Mouse (Mus musculus): ENCODE measurements around the gene Senp2.

The Senp2 gene

DNA sequence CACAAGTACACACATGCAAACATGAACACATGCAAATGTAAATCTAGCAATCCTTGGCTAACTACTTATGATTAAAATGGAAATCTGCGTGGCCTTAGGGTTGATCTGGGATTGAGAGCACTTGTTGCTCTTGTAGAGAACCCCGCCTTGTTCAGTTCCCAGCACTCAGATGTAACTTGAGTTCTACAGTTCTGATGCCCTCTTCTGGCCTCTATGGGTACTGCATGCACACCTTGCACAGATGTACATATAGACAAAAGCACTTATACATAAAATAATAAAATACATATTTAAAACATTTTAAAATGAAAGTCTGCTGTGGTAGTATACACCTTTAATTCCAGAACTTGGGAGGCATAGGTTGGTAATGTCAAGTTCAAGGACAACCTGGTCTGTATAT lies 12.8 kb downstream of the Senp2 start:
- peak in 1 of 2 experiments; percentile 16 for DNase-seq (ENCODE audit: low spot score in 2 of 2)

DNA sequence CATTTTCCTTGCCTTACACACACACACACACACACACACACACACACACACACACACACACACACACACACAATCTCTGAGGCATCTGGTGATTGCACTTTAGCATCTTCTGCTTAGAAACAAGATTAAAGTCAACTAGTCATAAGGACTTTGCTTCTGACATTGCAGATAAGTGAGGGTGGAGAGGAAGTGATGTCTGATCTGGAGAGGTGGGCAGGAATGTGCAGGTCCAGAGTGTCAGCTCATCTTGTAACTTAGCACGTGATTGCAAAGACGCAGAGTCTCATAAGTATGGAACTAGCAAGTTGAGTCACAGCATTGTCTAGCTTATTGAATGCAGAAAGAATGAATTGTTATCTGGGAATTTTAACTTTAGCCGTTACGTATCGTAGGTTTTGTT lies 18.2 kb downstream of the Senp2 start:
- DNase-seq (ENCODE audit: low spot score in 2 of 2): no peak

- DNase-seq (ENCODE audit: low spot score in 2 of 2): no peak
Observed at GRCm38 (mm10) chr16:22038554-22038953, 29.3 kb downstream of the Senp2 start.

DNA sequence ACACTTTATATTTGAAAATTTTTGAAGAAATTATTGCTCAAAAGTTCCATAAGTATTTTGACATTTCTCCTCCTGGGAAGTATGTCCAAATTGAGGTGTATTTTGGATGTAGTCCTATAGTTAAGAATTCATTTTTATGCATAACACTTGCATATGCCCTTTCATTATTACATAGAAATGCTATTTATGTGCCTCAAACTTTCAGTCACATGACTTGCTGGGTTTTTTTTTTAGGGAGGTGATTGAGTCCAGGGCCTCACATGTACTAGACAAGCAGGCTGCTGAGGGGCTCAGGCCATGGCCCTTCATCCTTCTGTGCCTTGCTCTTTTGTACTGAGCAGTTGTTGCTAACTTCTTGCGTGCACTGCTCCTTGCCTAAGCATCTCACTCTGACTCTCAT lies 30.7 kb downstream of the Senp2 start:
- DNase-seq (ENCODE audit: low spot score in 2 of 2): no peak

DNA sequence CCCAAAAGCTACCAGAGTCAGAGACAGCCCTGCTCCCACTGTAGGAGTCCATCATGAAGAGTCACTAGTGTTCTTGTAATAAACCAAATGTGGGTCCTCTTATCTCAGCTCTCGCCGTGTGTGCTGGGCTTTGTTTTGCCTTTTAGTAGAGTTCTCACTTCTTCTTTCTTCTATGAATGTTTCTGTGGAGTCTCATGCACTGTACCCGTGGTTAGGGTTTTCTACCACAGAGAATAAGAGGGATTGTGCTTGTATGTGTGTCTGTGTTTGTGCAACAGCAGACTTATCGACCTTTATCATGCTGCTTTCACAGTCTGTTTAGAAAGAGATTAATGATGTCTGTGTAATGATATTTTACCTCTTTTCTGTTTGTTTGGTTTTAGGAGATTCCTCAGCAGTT lies 34.5 kb downstream of the Senp2 start:
- no peak for DNase-seq (ENCODE audit: low spot score in 2 of 2)

DNA sequence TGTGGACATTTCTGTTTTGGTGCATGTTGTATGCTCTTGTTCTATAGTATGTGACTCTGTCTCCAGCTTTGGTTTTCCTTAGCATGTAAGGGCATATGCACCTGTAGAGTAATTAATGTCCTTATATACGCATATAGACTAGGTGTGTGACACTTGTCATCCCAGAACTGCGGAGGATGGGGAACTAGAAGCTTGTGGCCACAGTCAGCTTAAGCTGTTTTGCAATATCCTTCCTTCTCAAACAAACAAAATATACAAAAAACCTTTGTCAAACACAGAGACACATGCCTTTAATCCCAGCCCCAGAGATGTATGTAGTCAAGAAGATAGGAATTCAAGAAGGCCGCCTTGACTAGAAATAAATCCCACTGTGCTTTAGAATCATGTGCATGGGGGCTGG lies 36.6 kb downstream of the Senp2 start:
- DNase-seq (ENCODE audit: low spot score in 2 of 2): no peak

DNA sequence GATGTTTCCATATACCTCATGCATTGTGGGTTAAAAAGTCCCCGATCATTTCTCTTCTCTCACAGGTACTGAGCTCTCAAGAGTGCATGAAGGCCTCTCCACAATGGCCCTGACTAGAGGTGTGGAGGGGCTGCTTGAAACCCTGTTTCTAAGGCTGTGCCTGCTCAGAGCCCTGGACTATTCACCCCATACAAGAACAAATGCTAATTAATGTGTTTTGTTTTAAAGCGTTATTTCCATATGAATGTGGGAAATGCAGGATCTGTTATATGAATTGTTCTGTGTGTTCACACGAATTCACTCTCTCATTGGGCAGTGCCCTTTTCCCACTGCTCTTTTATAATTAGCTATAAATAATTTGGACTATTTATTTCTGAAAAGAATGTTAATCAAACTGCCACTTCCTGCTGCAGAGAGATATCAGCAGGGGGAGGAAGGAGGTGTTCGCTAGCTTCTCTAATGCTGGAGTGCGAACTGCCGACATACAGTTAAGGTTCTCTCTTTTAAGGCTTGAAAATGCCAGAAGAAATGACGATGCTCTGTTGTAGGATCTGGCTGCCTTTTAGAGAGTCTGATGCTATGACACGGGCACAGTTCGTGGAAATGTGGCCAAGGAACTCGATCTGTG lies 37.6 kb downstream of the Senp2 start:
- DNase-seq (ENCODE audit: low spot score in 2 of 2): no peak

DNA sequence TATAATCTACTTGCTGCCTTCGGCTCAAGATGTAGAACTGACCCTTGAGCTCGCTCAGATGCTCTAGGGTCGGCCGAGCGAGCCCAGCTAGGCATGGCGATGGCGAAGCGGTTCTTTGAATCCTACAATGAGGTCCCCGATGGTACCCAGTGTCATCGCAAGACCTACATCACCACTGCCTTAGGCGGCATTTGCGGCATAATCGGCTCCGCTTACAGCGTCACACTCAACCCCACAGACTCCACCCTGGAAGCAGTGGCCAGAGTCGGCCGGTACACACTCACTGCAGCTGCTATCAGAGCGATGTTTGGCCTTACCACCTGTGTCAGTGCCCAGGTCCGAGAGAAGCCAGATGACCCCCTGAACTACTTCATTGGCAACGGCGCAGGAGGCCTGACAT lies 44.1 kb downstream of the Senp2 start:
- no peak for DNase-seq (ENCODE audit: low spot score in 2 of 2)

DNA sequence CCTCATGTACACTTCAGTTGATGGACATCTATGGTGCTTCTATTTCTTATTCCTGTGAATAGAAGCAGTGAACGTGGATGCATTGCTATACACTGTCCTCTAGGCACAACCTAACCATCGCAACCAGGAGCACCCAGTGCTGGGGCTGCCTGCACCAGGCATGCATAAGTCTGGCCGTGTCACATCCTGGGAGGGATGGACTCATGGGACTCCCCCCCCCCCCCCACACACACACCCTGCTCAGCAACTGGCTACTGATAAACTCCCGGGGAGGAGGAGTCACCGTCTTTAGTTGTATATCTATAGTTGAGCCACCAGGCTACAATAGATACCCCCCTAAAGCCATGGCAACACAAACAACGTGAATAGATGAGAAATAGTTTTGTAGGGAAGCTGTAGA lies 48.2 kb downstream of the Senp2 start:
- no peak for DNase-seq (ENCODE audit: low spot score in 2 of 2)

GRCm38 (mm10) chr16:22058871-22059270 lies 49.6 kb downstream of the Senp2 start:
- DNase-seq (ENCODE audit: low spot score in 2 of 2): no peak

DNA sequence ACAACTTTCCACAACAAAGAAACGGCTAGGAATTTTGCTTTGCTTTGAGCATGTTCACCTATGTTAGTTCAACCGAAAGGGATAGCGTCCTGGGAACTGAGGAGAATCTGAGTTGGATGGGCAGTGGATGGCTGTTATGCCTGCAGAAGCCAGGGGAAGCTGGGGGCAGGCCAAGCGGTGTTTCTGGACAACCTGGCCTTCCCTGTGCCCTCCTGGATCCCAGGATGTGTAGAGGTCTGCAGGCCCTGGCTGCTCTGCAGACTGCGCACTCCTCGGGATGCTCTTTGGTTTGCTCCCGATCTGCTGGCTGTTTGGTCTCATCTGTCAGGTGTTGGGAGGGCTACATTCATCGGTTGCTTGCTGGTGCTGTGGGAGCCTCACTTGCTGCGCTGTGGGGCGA lies 51.1 kb downstream of the Senp2 start:
- no peak for DNase-seq (ENCODE audit: low spot score in 2 of 2)

- no peak for DNase-seq (ENCODE audit: low spot score in 2 of 2)
Observed at GRCm38 (mm10) chr16:22061555-22062160, 52.4 kb downstream of the Senp2 start.

GRCm38 (mm10) chr16:22062284-22062683 lies 53.0 kb downstream of the Senp2 start:
- no peak for DNase-seq (ENCODE audit: low spot score in 2 of 2)

DNA sequence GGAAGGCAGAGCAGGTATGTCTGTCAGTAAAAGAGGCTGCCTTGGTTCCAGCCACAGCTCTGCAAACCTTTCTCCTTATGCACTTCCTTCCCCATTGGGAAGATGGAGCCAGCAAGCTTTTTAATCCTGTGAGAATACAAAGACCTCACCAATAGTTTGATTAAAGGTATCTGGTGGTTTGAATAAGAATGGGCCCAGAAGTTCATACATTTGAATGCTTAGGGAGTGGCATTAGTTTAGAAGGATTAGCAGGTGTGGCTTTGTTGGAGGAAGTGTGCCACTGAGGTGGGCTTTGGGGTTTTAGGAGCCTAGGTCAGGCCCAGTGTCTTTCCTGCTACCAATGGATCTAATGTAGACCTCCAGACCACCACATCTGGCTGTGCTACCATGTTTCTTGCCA lies 56.3 kb downstream of the Senp2 start:
- DNase-seq (ENCODE audit: low spot score in 2 of 2): no peak

DNA sequence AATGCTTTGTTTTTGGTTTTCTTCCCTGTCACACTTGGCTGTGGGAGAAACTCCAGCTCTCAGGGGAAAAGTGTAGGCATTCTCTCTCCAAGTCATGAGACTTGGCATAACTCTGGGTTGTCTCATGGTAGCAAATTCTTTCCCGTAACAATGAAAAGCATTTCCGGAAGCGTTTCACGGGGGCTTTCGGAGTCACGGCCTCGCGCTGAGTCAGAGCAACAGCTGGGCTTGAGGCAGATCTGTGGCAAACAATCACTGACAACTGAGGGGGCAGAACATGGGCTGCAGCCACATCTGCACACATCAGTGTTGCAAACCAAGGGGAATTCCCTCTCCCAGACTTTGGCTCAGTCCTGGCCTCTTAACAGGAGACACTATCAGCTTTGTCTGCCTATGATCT lies 58.1 kb downstream of the Senp2 start:
- no peak for DNase-seq (ENCODE audit: low spot score in 2 of 2)

- no peak for DNase-seq (ENCODE audit: low spot score in 2 of 2)
Observed at GRCm38 (mm10) chr16:22071361-22071760, 62.1 kb downstream of the Senp2 start.

DNA sequence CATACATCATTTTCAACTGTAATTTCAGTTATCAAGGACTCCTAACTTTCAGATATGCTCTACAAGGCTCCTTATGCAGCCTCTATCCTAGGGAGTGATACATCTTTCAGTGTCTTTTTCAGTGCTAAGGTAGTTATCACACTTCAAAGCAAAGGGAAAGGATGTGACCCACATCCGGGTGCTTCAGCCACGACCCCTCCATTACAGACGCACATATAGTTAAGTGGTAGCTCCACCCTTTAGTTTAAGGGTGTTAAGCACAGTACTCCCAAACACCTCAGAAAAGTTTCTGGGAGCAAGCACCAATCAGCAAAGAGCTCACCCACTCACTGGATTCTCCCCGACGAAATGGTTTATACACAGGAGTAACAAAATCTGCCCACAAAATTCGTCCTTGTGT lies 65.8 kb downstream of the Senp2 start:
- DNase-seq (ENCODE audit: low spot score in 2 of 2): no peak

DNA sequence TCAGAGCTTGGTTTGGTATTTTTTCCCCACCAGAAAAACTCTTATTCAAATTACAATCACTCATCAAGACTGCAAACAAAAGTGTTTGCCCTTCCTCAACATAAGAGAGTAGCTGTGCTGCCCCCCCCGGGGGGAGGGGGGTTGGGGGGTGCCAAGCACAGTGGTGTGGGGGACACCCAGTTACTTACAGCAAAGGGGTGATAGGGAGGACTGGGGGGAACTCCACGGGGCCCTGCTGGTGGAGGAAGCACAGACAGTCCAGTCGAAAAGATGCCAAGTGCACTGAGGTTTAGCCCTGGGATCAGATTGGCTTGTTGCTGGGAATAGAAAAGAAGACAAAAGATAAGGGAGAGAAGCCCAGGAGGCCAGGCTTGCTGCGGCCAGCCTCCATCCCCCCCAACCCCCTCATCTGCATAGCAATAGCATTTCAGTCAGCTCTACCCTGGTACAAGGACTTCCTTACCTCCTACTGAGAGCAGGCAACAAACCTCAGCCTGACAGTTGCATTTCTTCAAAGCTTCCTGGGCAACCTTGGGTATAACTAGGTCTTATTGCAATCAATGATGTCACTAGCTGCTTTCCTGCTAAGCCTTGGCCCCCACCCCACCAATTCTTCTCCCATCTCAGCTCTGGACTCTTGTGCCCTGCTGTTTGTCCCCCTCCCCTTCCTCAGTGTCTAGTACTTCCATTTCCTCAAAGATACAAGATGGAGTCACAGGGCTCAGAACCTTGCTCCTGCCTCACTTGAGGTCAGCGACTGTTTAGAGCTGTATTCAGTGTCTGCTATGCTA lies 66.7 kb downstream of the Senp2 start:
- DNase-seq (ENCODE audit: low spot score in 2 of 2): no peak

DNA sequence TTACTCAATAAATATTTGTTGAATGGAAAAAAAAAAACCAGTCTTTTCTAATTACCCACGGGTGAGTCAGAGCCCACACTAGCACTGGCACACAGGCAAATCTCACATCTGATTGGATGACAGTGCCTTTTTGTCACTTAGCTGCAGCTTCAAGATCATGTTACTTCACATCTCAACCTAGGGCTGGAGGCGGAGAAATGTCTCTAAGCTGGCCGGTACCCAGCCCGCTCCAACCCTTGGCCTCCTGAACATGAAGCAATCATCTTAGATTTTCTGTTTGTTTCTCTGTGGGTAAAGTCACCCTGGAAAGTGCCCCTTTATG lies 67.3 kb downstream of the Senp2 start:
- no peak for DNase-seq (ENCODE audit: low spot score in 2 of 2)

DNA sequence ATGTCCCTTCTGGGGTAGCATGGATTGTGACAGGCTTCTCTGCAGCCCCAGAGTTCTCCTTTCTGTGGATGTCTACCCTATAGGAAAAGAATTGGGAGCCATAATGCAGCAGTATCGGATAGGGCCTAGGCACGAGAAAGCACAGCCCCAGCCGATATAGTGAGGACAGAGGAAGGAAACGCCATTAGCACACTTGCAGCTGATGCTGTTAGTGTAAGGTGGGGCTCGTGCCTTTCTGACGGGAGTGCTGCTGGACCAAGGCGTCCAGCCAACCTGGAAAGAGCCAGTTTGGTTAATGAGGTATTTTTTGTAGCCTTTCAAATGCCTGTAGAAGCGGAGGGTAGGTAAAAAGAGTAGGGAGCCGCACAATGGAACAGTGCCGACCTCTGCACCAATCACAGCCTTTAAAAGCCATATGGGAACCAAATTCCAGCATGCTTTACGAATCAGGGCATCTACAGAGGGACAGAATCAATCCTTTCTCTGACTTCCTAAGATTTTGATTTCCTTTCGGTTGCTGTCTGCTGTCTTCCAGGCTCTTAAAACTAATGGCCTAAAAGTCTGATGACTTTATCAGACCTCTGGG lies 70.9 kb downstream of the Senp2 start:
- DNase-seq (ENCODE audit: low spot score in 2 of 2): no peak

DNA sequence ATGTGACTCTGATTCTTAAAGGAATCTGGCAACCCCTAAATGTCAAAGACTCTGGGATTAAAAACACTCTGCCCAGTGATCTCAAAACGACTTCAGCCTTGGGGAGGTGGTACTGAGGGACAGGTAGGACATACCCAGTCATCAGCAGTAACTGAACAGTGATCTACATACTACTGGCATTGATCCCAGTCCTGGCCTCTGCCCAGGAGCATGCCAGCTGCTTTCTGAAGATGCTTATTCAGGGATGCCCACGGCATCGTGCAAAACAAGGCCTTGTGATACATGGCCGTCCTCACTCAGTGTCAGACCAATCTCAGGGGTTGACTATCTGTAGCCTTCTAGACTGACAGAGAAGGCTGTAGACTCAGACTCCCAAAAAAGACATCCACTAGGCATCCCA lies 76.1 kb downstream of the Senp2 start:
- DNase-seq (ENCODE audit: low spot score in 2 of 2): peak in 1 of 2 experiments; percentile 72

DNA sequence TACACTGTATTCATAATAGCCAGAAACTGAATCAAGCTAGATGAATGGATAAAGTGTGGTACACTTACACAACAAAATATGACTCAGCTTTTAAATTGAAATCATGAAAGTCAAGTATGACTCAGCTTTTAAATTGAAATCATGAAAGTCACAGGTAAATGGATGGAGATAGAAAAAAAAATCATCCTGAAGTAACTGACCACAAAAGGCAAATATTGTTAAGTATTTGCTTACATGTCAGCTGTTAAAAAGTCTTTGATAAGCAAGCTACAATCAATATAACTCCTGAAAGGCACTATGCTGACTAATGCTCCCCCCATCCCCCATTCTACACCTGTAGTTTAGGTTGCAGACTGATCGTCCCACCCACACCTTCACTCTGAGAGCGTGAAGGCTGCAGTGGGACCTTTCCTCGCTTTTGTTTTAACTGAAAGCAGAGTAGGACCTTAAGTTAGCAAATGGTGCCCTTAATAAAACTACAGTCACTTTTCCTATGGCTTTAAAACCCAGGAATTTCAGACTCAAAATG lies 82.0 kb downstream of the Senp2 start:
- DNase-seq (ENCODE audit: low spot score in 2 of 2): no peak

DNA sequence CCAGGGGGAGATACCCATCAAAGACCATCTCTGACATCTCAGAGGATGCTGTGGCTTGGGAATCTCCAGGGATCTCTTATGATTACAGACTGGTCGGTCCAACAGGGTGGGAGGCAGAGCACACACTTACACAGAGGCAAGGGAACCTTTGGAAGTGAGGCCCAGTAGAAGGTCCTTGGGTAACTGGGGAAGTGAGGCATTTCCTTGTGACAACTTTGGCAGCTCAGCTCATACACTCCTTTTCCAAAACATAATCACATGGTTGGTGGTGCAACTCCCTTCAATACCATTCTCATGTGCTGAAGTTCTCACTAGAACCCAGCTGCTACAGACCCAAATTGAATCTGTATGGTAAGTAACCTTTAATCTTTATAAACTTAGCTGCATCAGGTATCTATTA lies 86.5 kb downstream of the Senp2 start:
- DNase-seq (ENCODE audit: low spot score in 2 of 2): no peak

All from cerebellum, postnatal 4 days (tissue).